Mouse (Mus musculus) embryonic facial prominence, embryonic 12.5 days (tissue): ENCODE results near the gene Pemt. TPM values are rescaled to one million over a fixed set of nuclear protein-coding genes. Genes with fewer than 3 reads are reported as not detected.
A peak's percentile ranks its signal among the peaks of the same experiment; 100 is the strongest.

Source experiments
- ATAC-seq: fragments of 200-750 bp; cut with Nextera tagmentation; 2 replicates; pipeline ENCODE4 v1.8.0; 2017; ENCODE audit not compliant: insufficient number of reproducible peaks, insufficient read depth, low FRiP score, low TSS enrichment
- H3K27ac ChIP-seq: fragments of 300-500 bp; sonication (generic); 2 replicates; pipeline ENCODE4 v1.5.1; 2016; ENCODE audit warnings: mild to moderate bottlenecking
- H3K27me3 ChIP-seq: fragments of 300-500 bp; sonication (generic); 2 replicates; pipeline ENCODE4 v1.6.1; 2016; ENCODE audit warnings: mild to moderate bottlenecking, moderate library complexity
- H3K36me3 ChIP-seq: fragments of 300-500 bp; sonication (generic); 2 replicates; pipeline ENCODE4 v1.6.1; 2016; ENCODE audit warnings: mild to moderate bottlenecking
- H3K4me1 ChIP-seq: fragments of 300-500 bp; sonication (generic); 2 replicates; pipeline ENCODE4 v1.6.1; 2016
- H3K4me2 ChIP-seq: fragments of 300-500 bp; sonication (generic); replicated peaks from 2 replicates; pipeline ENCODE4 v1.6.1; 2016; ENCODE audit warnings: mild to moderate bottlenecking, moderate library complexity
- H3K4me3 ChIP-seq: fragments of 300-500 bp; sonication (generic); 2 replicates; pipeline ENCODE4 v1.5.1; 2016; ENCODE audit warnings: mild to moderate bottlenecking
- H3K9ac ChIP-seq: fragments of 300-500 bp; sonication (generic); 2 replicates; pipeline ENCODE4 v1.6.1; 2016; ENCODE audit warnings: mild to moderate bottlenecking, moderate library complexity
- H3K9me3 ChIP-seq: fragments of 300-500 bp; sonication (generic); 2 replicates; pipeline ENCODE4 v1.6.1; 2016; ENCODE audit warnings: mild to moderate bottlenecking, moderate library complexity
- WGBS: fragments of 180-500 bp; shearing (Covaris S2); methylation state at CpG from one replicate; pipeline ENCODE4 v1.1.7; 2016; 5-methylcytosine and 5-hydroxymethylcytosine counted together
- polyA plus RNA-seq: library from polyadenylated mRNA; unstranded; fragments of >200 nt; fragmentation: Nextera tagmentation; extraction: Ambion mirVana; gene quantifications from 2 replicates; pipeline ENCODE4 v1.2.1, GENCODE M21; 2016

Pemt gene
- polyA plus RNA-seq, 1 experiment from 2014 or later = 4.0 TPM

GRCm38 (mm10) chr11:59989406-59989805, 56.9 kb downstream of the Pemt start:
- Histone ChIP-seq H3K36me3 (no peaks in the 10 kb centered on the region), H3K27me3 (no peaks in the 10 kb centered on the region), H3K4me2 (no peak overlapping the region), H3K27ac (0 out of 2 replicates have a peak overlapping the region, but pooled peaks have one; percentile 6), H3K9ac (no peak overlapping the region), H3K4me1 (peaks cover 7% of the 10 kb centered on the region; the same call in 1 of the 2 replicates), H3K4me3 (no peak overlapping the region), H3K9me3 (no peaks in the 10 kb centered on the region)
- WGBS = 48% methylated on average over 1 of the region's 1 CpGs
- ATAC-seq = no peak

- no peaks in the 10 kb centered on the region for H3K9me3 ChIP-seq
- no peak overlapping the region for H3K9ac ChIP-seq
- ATAC-seq = no peak
- no peaks in the 10 kb centered on the region for H3K27me3 ChIP-seq
- no peak overlapping the region for H3K4me2 ChIP-seq
- H3K4me1 ChIP-seq = 0 out of 2 replicates have a peak, but pooled peaks cover 4% of the 10 kb centered on the region
- H3K4me3 ChIP-seq = no peak overlapping the region
- no peak overlapping the region for H3K27ac ChIP-seq
- H3K36me3 ChIP-seq = no peaks in the 10 kb centered on the region
- 76% methylated on average over 5 of the region's 5 CpGs for WGBS
Measured at GRCm38 (mm10) chr11:59977831-59978230, 68.5 kb downstream of the Pemt start.

GRCm38 (mm10) chr11:59975241-59975640, 71.0 kb downstream of the Pemt start:
- no peaks in the 10 kb centered on the region for H3K4me1 ChIP-seq
- no peaks in the 10 kb centered on the region for H3K27me3 ChIP-seq
- no peak overlapping the region for H3K4me2 ChIP-seq
- WGBS = 36% methylated on average over 10 of the region's 10 CpGs
- no peaks in the 10 kb centered on the region for H3K36me3 ChIP-seq
- H3K9me3 ChIP-seq = no peaks in the 10 kb centered on the region
- ATAC-seq = no peak
- H3K27ac ChIP-seq = no peak overlapping the region
- no peak overlapping the region for H3K4me3 ChIP-seq
- no peak overlapping the region for H3K9ac ChIP-seq

GRCm38 (mm10) chr11:59973389-59973788, 72.9 kb downstream of the Pemt start:
- Histone ChIP-seq H3K27me3 (no peaks in the 10 kb centered on the region), H3K4me3 (no peak overlapping the region), H3K4me2 (no peak overlapping the region), H3K36me3 (no peaks in the 10 kb centered on the region), H3K4me1 (no peaks in the 10 kb centered on the region), H3K9ac (no peak overlapping the region), H3K9me3 (no peaks in the 10 kb centered on the region), H3K27ac (no peak overlapping the region)
- no peak for ATAC-seq
- 71% methylated on average over 5 of the region's 5 CpGs for WGBS

GRCm38 (mm10) chr11:59971691-59972090, 74.6 kb downstream of the Pemt start:
- Histone ChIP-seq H3K4me2 (no peak overlapping the region), H3K27me3 (no peaks in the 10 kb centered on the region), H3K9ac (no peak overlapping the region), H3K36me3 (no peaks in the 10 kb centered on the region), H3K9me3 (no peaks in the 10 kb centered on the region), H3K4me1 (no peaks in the 10 kb centered on the region), H3K4me3 (no peak overlapping the region), H3K27ac (no peak overlapping the region)
- whole genome bisulfite sequencing = 48% methylated on average over 2 of the region's 2 CpGs
- no peak for ATAC-seq

GRCm38 (mm10) chr11:59970780-59971179, 75.5 kb downstream of the Pemt start:
- no peak overlapping the region for H3K27ac ChIP-seq
- no peak overlapping the region for H3K4me2 ChIP-seq
- no peak overlapping the region for H3K9ac ChIP-seq
- no peak overlapping the region for H3K4me3 ChIP-seq
- H3K36me3 ChIP-seq = no peaks in the 10 kb centered on the region
- H3K27me3 ChIP-seq = no peaks in the 10 kb centered on the region
- no peaks in the 10 kb centered on the region; the same call in 1 of the 2 replicates for H3K4me1 ChIP-seq
- 61% methylated on average over 5 of the region's 5 CpGs for WGBS
- no peak for ATAC-seq
- H3K9me3 ChIP-seq = no peaks in the 10 kb centered on the region

GRCm38 (mm10) chr11:59967765-59968164, 78.5 kb downstream of the Pemt start:
- H3K4me2 ChIP-seq = no peak overlapping the region
- H3K4me1 ChIP-seq = peaks cover 26% of the 10 kb centered on the region
- ATAC-seq = no peak
- H3K36me3 ChIP-seq = no peaks in the 10 kb centered on the region
- peaks cover 20% of the 10 kb centered on the region for H3K27me3 ChIP-seq
- H3K4me3 ChIP-seq = no peak overlapping the region
- no peaks in the 10 kb centered on the region for H3K9me3 ChIP-seq
- no peak overlapping the region for H3K9ac ChIP-seq
- 89% methylated on average over 1 of the region's 1 CpGs for WGBS
- H3K27ac ChIP-seq = no peak overlapping the region

GRCm38 (mm10) chr11:59966102-59966483, 80.2 kb downstream of the Pemt start:
- H3K27me3 ChIP-seq = peaks cover 29% of the 10 kb centered on the region
- no peak for ATAC-seq

GRCm38 (mm10) chr11:59965227-59966101, 80.8 kb downstream of the Pemt start:
- peak overlapping the region; percentile 87 for H3K4me2 ChIP-seq
- H3K27me3 ChIP-seq = peaks cover 29% of the 10 kb centered on the region
- peaks cover 40% of the 10 kb centered on the region for H3K4me1 ChIP-seq
- peak overlapping the region; percentile 43 for H3K4me3 ChIP-seq
- no peaks in the 10 kb centered on the region for H3K9me3 ChIP-seq
- peak overlapping the region; percentile 63 for H3K9ac ChIP-seq
- peak; percentile 50 for ATAC-seq
- H3K36me3 ChIP-seq = 0 out of 2 replicates have a peak, but pooled peaks cover 7% of the 10 kb centered on the region
- WGBS = 26% methylated on average over 25 of the region's 25 CpGs
- no peak overlapping the region for H3K27ac ChIP-seq

More at GRCm38 (mm10) chr11:59966102-59966483, 80.2 kb downstream of the Pemt start:
- Histone ChIP-seq H3K9me3 (no peaks in the 10 kb centered on the region), H3K27ac (no peak overlapping the region), H3K4me1 (peaks cover 34% of the 10 kb centered on the region), H3K36me3 (0 out of 2 replicates have a peak, but pooled peaks cover 6% of the 10 kb centered on the region), H3K4me3 (no peak overlapping the region), H3K9ac (no peak overlapping the region), H3K4me2 (no peak overlapping the region)
- WGBS = 67% methylated on average over 4 of the region's 4 CpGs

GRCm38 (mm10) chr11:59964818-59965217, 81.5 kb downstream of the Pemt start, which contains the start of gene Rasd1:
TSS of gene Rasd1 (minus strand) at chr11:59964944.
- WGBS = 1% methylated on average over 28 of the region's 28 CpGs
- Histone ChIP-seq H3K9ac (peak within 1 kb of the TSS; percentile 63), H3K9me3 (no peaks in the 10 kb centered on the region), H3K4me1 (peaks cover 46% of the 10 kb centered on the region), H3K4me2 (peak within 1 kb of the TSS; percentile 87), H3K4me3 (peak within 1 kb of the TSS; percentile 43), H3K27me3 (peaks cover 29% of the 10 kb centered on the region), H3K27ac (no peak within 1 kb of the TSS), H3K36me3 (0 out of 2 replicates have a peak, but pooled peaks cover 7% of the 10 kb centered on the region)
- ATAC-seq = peak; percentile 70; the same call in 1 of the 2 replicates

GRCm38 (mm10) chr11:59964163-59964758, 82.0 kb downstream of the Pemt start:
- no peak overlapping the region for H3K27ac ChIP-seq
- H3K4me3 ChIP-seq = peak overlapping the region; percentile 43
- WGBS = 3% methylated on average over 33 of the region's 33 CpGs
- peaks cover 49% of the 10 kb centered on the region for H3K4me1 ChIP-seq
- peak overlapping the region; percentile 63 for H3K9ac ChIP-seq
- 0 out of 2 replicates have a peak, but pooled peaks cover 7% of the 10 kb centered on the region for H3K36me3 ChIP-seq
- no peaks in the 10 kb centered on the region for H3K9me3 ChIP-seq
- ATAC-seq = no peak
- peaks cover 29% of the 10 kb centered on the region for H3K27me3 ChIP-seq
- H3K4me2 ChIP-seq = peak overlapping the region; percentile 87
